Mouse (Mus musculus) frontal cortex, adult 2 months (tissue): Measurements from ENCODE around the gene Lect2. TPM values are rescaled to one million over a fixed set of nuclear protein-coding genes. Genes with fewer than 3 reads are reported as not detected.

Experiments used
- DNase-seq, 2 experiments: peaks; one replicate each; pipeline ENCODE4 v3.0.0; 2022; ENCODE audit warnings: low spot score in 1 of 2; ENCODE audit errors: extremely low spot score in 1 of 2
- polyA plus RNA-seq: library from polyadenylated mRNA; depleted of rRNA; stranded (reverse); fragments of >200 nt; gene quantifications from 2 replicates; pipeline ENCODE4 v1.2.3, GENCODE M21; 2012; rRNA removed

The Lect2 gene
- not detected in 2 replicates for polyA plus RNA-seq

DNA sequence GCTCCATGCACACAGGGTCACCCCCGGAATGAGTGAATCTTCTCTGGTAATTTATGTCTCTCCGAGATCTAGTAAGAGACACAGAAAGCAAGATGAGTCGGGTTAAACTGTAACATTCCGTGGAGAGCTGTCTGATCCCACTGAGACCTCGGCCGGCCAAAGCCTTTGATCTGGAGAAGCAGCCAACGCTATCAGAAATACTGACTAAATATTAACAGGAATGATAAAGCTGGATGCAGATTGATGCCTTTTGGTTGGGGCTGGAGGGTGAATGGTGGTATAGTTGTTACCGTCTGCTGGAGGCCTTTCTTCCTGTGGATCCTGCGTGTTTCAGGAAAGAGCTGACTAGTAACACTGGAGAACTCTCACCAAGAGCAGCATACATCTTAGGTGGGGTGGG, at the start of gene Lect2:
Gene Lect2 (minus strand): TSS at position 102 of the 400 bp plus-strand sequence.
- no peak for DNase-seq

DNA sequence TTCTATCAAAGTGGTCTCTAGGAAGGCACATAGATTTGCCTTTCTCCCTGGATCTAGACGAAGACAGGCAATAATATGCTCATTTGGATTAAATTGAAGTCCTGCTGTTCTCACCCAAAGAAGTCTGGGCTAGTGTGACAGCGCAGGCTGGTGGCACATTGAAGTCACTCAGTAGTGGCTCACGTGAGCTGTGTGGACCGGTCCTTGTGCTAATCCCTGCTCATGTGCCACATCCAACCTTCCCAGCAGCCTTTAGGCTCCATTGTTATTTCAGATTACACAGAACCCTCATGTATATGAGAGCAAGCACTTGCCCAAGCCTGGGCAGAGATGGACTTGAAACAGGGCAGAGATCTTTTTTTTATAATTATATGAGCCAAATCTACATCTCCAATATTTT, 49.0 kb upstream of the Lect2 start:
- no peak for DNase-seq

DNA sequence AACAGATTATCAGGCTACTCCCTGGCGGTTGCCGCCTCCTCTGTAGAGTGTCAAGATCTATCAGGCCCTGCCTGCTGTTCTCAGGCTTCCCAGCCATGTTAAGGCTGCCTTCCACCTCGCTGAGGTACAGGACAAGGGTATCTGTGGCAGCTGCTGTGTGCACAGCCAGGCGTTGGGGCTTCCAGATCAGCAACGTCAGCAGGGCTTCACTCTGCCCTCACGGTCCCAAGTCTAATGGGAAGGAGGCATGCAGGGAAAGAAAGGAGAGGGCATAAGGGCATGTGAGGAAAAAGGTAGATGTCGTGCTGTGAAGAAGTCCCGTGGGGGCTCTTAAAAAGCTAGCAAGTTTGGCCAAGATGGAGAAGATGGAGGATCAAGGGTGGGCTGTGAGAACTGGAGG, 46.9 kb upstream of the Lect2 start:
- DNase-seq: no peak

DNA sequence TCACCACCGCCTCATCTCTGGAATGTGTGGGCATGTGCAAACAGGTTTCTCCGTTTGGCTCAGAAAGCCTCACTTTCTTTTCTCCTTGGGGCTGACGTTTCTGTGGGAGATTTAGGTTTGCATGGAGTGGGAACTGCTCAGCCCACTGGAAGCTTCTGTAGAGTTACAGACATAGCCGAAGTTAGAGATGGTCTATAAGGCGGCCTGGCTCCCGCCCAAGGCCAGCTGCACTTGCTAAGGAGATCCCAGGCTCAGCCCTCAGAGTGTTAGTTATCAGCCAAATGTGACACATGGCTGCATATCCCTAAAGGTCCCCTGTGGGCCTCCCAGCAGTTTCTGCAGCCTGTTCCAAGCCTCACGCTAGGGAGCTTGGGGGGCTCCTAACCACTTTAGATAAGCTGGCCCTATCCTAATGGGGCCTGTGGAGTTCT, 45.7 kb upstream of the Lect2 start:
- DNase-seq: peak; percentile 33 to 57

DNA sequence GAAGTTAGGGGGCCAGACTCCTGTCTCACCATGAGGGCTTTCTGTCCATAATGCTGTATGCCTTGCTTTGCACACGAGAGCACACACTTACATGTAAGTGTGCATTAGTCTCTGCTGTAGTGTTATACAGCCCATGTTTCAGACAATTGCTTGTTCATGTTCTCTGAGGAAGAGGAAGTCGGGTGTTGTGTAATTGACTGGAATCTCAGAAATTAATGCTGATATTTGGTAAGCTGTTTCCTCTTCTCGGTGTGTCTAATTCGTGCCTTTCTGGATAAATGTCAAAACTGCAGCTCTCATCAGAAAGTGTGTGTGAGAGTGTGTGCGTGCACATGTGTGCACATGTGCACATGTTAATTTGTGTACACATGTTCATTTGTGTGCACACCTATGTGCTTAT, 44.9 kb upstream of the Lect2 start:
- DNase-seq: no peak

DNA sequence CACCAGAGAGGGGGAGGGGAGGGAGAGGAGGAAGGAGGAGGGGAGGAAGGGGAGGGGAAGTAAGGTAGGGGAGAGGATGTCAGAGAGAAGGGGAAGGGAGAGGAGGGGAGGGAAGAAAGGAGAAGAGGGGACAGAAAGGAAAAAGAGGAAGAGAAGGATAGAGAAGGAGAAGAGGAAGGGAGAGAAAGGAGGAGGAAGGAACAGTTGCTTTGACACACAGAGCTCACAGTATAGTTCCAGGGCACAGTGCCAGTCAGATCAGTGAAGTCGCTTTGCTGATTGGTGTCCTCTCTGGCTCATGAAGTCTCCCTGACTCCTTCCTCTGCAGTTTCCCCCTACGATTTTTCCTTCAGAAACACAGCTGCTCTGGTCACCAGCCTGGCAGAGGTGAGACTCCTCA, 43.6 kb upstream of the Lect2 start:
- no peak for DNase-seq

DNA sequence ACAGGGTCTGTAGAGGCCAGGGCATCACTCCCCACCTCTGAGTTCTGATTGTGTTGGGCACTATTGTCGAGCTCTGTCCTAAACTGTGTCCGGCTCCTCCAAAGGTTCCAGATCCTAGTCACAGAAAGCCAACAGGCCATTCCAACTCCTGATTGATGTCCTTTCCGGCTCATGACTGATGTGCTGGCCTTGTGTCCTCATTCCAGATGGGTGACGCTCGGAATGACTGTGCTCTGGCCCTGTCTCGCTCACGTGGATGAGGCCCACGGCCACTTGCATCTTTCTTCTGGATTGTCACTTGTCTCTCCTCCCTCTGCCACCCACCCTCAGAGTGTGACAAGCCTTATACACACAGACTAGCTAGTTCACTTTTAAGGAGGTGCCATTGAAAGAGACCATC, 42.9 kb upstream of the Lect2 start:
- DNase-seq: no peak

DNA sequence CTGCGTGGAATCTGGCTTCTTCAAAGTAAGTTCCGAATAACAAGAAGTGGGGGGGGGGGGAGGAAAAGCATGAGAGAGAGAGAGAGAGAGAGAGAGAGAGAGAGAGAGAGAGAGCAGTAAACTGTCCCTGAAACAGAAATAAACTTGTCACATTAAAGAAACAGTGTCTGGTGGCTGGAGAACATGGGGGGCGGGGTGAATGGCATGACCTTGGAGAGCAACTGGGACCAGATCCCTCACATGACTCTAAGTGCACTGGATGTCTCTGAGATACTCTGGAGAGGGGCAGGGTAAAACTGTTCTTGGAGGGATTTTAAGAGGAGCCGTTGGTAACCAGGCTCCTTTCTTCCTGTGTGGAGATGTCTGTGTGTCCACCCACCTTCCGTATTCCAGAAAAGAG, 41.9 kb upstream of the Lect2 start:
- DNase-seq: no peak

DNA sequence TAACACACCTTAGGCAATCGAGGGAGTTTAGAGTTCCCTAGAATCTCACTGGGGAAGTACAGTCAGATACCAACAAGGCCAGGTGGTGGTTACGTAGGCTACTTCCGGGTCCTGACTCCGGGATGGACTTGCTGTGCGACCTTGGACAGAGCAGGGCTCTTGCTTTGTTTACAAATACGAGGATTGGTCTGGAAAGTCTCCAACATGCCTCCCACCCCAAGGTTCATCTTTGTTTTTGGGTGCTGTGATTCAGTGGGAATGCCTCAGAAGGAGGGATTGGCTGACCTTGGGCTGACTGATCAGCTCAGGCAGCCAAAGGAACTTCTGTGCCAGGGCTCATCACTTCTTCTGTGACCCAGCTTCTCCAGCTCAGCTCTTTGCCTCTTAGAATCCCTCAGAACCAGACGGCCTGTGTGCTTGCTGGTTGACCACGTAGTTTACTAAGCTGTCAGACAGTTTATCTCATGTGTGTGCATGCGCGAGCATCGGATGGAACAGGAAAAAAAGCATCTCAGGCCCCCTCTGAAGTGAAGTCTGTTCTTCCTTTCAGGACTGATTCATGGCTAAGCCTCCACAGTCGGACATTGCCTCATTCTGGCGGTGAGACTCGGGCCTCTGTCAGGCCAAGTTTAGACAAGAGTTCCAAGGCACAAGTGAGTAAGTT, 40.3 kb upstream of the Lect2 start:
- DNase-seq: no peak

DNA sequence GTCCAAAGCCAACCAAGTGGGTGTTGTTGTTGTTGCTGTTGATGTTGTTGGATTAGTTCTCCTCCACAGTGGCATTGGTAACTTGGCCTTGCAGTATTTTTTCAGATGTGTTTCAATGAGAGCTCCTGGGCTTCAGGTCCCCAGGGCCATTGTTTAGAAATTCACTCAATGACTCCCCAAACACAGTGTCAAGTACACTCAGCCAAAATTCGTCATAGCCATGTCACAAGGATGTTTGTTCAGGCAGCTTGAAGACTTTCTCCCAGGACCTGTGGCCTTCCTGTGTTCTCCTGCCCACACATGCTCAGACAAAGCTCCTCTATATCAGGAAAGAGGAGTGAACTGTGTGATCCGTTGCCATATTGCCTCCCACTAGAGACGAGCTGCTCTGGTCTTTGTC, 37.7 kb upstream of the Lect2 start:
- no peak for DNase-seq

DNA sequence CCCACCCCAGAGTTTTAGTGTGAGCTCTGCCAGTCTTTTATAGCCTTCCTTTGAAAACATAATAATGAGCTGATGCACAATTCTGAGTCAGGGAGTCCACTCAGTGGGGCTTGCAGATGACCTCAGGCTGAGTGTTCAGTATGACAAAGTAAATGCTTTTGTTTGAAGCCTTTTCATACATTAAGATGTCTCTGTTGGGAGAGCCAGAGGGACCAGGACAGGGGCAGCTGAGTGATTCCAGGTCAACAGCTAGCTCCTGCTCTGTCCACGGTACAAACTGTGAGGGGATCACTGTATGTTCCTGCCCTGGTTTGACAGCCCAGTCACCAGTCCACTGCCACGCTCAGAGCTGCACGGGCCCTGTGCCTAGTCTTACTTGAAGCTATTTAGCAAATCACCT, 34.4 kb upstream of the Lect2 start:
- DNase-seq: no peak

DNA sequence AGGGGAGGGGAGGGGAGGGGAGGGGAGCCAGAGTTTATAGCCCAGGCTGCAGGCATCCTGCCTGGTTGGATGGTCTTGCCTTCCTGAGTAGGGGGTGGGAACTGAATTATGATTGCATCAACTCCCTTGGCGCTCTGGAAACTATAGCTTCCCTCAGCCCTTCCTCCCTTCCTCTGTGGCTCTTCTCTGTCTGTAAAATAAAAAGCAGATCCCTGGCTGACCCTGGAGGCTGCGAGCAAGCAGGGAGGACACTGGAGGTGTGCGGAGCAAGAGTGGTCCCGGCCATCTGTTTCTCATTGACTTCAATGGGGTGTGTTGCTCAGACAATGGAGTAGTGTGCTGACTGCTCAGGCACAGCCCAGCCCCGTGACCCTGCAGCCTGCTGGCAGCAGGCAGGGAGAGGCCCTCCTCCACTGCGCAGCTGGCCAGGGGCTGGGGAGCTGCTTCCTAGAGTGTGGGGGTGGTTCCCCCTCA, 33.7 kb upstream of the Lect2 start:
- no peak for DNase-seq

DNA sequence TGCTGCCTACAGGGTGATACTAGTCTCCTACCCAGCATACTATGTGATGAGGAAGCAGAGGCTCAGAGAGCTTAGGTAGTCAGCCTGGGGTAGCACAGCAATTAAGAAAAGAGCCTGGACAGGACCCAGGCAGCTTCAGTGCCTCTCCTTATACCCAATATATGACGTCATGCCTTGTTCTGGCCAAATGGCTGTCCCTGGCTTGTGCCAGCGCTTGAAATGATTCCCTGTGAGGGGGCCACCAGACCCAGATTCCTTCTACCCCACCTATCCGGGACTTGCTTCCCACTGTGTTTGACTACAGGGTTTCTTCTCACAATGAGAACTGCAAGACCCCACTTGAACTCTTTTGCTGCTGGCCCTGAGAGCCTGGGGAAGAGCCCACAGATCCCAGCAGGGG, 33.2 kb upstream of the Lect2 start:
- DNase-seq: no peak

DNA sequence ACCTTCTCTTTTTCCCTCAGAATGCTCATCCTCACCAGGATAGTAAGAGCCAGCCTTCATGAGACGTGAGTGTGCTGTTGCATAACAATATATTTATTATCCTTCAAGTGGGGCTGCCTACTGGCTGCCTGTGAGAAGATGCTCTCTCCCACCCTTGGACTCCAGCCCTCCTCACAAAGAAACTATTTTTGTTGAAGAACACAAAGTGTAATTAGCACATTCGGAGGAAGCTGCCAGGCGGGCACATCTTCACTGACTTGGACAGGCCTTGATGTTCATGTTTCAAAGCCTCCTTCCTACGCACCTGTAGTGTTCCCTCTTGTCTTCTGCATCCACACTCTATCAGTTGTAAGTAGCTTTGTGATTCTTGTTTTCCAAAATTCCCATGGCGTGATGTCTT, 32.1 kb upstream of the Lect2 start:
- DNase-seq: peak in 1 of 2 experiments; percentile 36

DNA sequence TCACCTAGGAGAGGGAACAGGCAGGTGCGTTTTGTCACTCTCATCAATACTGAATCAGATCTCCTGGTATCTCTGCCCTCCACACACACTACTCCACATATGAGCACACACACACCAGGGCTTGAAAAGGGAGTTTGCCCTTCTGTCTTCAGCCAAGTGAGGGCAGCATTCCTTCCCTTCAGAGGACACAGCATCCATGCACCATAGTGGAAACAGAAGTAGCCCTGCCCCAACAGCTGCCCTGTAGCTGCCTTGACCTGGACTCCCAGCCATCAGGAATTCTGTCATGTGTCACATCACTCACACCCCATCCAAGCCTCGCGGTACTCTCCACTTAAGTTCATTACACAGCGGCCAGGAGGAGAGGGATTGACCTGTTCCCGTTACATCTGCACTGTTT, 29.8 kb upstream of the Lect2 start:
- no peak for DNase-seq

DNA sequence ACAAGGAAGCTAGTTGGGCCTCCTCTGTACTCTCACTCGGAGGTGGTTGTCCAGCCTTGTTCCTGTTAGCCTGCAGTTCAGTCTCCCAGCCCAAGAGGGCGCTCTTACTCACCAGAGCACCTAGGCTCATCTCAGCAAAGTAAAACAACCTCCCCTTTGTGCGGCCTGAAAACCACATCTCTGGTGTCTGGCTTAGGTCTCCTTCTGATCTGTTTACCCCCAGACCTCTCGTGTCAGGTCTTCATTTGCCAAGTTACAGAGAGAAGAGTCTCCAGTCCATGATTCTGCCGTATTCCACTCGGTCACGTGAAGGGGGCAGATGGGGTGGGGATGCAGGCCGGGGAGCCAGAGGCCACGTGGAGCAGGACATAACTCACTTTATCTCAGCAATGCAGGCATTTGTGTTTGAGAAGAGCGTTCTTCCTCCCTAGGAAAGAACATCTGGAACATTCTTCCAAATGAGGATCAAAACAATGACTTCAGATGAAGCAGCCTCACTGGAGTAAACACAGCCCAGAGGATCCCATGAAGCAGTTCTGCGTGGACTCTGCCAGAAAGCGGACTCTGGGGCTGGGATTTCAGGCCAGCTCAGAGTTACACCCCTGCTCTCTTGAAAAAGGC, 27.5 kb upstream of the Lect2 start:
- peak; percentile 22 to 80 for DNase-seq

DNA sequence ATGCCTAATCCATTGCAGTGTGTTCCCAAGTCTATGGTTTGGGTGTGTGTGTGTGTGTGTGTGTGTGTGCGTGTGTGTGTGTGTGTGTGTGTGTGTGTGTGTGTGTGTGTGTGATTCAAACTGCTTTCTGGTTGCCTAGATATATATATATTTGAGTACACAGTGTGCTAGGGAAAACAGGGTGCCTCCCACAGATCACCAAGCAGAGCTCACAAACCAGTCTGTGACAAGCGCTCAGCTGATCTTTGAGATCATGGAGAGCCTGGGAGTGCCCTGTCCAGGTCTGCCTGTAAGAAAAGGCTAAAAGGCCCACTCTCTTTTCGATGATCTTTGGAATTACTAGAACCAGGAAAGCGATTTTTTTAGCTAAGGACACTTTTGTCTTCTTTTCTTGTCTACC, 26.8 kb upstream of the Lect2 start:
- DNase-seq: no peak

DNA sequence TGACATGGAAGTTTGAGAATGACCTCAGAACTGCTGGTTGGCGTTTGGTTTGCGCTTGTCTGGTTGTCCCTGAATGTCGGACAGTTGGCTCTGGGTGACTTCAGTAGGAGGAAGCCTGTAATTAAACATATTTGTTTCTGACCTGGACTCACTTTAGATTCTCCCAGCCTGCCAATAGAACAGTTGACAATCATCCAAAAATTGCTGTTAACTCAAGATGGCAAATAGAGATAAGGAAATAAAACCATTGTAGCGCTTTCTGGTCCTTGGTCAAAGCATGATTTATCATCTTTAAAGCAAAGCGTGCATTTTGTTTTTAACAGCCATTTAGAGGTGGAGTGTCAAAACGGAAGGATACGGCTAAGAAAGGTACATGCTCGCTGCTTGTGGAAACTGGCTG, 23.3 kb upstream of the Lect2 start:
- DNase-seq: no peak

DNA sequence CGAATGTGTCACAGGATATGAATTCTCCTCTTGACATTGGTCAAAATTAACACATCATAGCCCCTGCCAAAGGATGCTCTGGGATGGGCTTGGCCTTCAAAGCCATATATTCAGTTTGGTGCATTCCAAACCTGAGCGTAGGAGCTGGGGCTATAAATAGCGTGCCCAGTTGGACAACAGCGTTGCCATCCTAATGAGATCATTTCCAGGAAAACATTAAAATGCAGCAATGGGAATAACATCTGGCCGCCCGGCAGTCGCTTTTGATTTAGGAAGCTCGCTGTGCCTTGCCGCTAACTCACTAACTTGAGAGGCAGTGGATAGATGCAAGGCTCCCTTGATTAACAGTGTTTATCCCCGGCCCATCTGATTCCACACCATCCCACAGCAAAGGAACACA, 18.0 kb upstream of the Lect2 start:
- DNase-seq: no peak

DNA sequence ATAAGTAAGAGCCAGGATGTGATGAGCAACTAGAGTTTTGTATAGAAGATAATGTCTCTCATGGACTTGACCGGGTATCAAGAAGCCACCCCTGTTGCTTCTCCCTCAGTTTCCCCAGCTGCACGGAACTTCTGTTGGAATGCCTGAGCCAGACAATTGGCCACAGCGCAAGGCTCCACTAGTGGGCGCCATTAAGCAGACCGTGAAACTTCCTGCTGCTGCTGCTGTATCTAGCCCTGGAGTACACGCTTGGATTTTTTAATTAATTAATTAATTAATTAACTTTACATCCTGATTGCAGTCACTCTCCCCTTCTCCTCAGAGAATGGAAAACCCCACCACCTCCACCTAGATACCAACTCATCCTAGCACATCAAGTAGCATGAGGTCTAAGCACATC, 14.8 kb upstream of the Lect2 start:
- DNase-seq: peak in 1 of 2 experiments; percentile 54

DNA sequence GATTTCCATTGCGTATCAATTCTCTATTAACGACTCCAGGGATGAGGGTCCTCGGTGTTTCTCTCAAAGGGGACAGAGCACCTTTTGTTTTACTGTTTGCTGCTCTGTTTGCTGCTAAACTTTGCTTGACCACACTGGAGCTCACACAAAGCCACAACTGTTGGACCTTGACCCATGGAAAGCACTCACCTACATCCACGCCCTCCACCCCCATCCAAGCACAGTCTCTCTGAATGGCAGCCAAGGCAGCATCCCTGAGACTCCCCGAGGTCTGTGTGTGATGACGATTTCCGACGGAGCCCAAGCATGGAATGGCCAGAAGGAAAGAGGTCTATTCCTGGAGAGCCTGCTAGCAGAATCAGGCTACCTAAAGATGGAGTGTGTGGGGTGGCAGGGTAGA, 12.8 kb upstream of the Lect2 start:
- DNase-seq: no peak

DNA sequence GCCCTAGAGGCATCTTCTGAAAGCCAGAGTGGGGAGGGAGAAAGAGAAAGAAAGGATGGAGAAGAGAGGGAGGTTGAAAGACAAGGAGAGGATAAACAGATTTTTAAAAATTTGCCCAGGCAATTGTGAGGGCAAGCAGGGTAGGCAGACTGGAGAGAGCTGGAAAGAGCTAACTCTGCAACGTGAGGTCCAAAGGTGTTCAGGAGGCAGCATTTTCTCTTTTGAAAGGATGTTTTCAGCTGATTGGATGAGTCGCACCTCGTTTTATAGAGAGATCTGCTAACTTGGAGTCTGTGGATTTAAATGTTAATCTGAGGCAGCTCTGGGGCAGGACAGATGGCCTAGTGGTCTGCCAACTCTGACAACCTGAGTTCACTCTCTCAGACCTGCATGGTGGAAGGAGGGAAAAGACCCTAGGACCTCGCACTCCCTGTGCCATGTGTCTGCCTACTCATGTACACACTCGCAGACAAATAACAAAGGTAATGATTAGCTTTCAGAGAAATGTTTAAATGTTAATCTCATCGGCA, 11.6 kb upstream of the Lect2 start:
- no peak for DNase-seq
